Mouse (Mus musculus): ENCODE results near the gene Nrxn3. TPM values are rescaled to one million over a fixed set of nuclear protein-coding genes. Genes with fewer than 3 reads are reported as not detected.

The Nrxn3 gene
- polyA plus RNA-seq, 1 experiment from 2014 or later, result 5.0 TPM

GRCm38 (mm10) chr12:89794741-89795140, 1072.1 kb downstream of the Nrxn3 start:
- Histone ChIP-seq H3K4me1 (replicated peaks; ENCODE audit: control insufficient read depth, insufficient read depth, low read length) (no peaks in the 10 kb centered on the region), H3K36me3 (ENCODE audit: control insufficient read depth, insufficient read depth, low read length) (no peaks in the 10 kb centered on the region), H3K4me3 (ENCODE audit: low read depth, low read length) (no peak overlapping the region), H3K27ac (ENCODE audit: low read depth) (no peak overlapping the region), H3K9me3 (ENCODE audit: control insufficient read depth, low read length) (no peaks in the 10 kb centered on the region), H3K4me2 (ENCODE audit: low read length) (no peak overlapping the region), H3K9ac (ENCODE audit: low read length) (no peak overlapping the region), H3K27me3 (replicated peaks; ENCODE audit: control insufficient read depth, insufficient read depth, low read length) (no peaks in the 10 kb centered on the region)
- DNase-seq (ENCODE audit: low spot score) (no peak), ATAC-seq (replicated peaks; ENCODE audit: low FRiP score, low TSS enrichment, low read depth) (no peak)
- 89% methylated on average over 6 of the region's 6 CpGs for WGBS

GRCm38 (mm10) chr12:89808217-89808616, 1085.5 kb downstream of the Nrxn3 start:
- Histone ChIP-seq H3K4me3 (ENCODE audit: low read depth, low read length) (no peak overlapping the region), H3K4me1 (replicated peaks; ENCODE audit: control insufficient read depth, insufficient read depth, low read length) (peaks cover 5% of the 10 kb centered on the region; the same call in 1 of the 2 replicates), H3K9ac (ENCODE audit: low read length) (no peak overlapping the region), H3K36me3 (ENCODE audit: control insufficient read depth, insufficient read depth, low read length) (no peaks in the 10 kb centered on the region), H3K27ac (ENCODE audit: low read depth) (no peak overlapping the region), H3K4me2 (ENCODE audit: low read length) (no peak overlapping the region), H3K9me3 (ENCODE audit: control insufficient read depth, low read length) (no peaks in the 10 kb centered on the region), H3K27me3 (replicated peaks; ENCODE audit: control insufficient read depth, insufficient read depth, low read length) (no peaks in the 10 kb centered on the region)
- 67% methylated on average over 3 of the region's 3 CpGs for WGBS
- ATAC-seq (replicated peaks; ENCODE audit: low FRiP score, low TSS enrichment, low read depth) (no peak), DNase-seq (ENCODE audit: low spot score) (no peak)

DNA sequence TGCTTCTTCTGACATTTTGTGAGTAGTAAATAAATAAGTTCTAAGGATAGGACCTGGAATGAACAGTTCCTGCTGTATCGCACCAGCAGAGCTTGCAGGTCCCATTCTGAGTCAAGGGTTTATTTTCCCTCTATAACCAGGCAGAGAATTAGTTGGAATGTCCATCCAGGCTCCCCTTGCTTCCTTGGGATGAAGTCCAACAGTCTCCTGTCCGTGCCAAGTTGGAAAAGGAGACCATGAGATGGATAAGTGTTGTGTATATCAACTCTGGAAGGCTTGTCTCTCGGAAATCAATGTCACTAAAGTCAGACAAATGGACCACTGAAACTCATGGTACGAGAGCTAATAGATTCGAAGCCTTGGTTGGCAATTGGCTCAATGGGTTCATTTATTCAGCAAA, 1087.5 kb downstream of the Nrxn3 start:
- no peak overlapping the region for H3K9ac ChIP-seq (ENCODE audit: low read length)
- ATAC-seq (replicated peaks; ENCODE audit: low FRiP score, low TSS enrichment, low read depth), result no peak
- DNase-seq (ENCODE audit: low spot score), result no peak
- H3K9me3 ChIP-seq (ENCODE audit: control insufficient read depth, low read length), result no peaks in the 10 kb centered on the region
- WGBS, result 89% methylated on average over 5 of the region's 5 CpGs
- no peak overlapping the region for H3K4me2 ChIP-seq (ENCODE audit: low read length)
- H3K4me1 ChIP-seq (replicated peaks; ENCODE audit: control insufficient read depth, insufficient read depth, low read length), result peaks cover 5% of the 10 kb centered on the region; the same call in 1 of the 2 replicates
- H3K27me3 ChIP-seq (replicated peaks; ENCODE audit: control insufficient read depth, insufficient read depth, low read length), result no peaks in the 10 kb centered on the region; the same call in 1 of the 2 replicates
- H3K36me3 ChIP-seq (ENCODE audit: control insufficient read depth, insufficient read depth, low read length), result no peaks in the 10 kb centered on the region
- H3K27ac ChIP-seq (ENCODE audit: low read depth), result no peak overlapping the region
- H3K4me3 ChIP-seq (ENCODE audit: low read depth, low read length), result no peak overlapping the region

DNA sequence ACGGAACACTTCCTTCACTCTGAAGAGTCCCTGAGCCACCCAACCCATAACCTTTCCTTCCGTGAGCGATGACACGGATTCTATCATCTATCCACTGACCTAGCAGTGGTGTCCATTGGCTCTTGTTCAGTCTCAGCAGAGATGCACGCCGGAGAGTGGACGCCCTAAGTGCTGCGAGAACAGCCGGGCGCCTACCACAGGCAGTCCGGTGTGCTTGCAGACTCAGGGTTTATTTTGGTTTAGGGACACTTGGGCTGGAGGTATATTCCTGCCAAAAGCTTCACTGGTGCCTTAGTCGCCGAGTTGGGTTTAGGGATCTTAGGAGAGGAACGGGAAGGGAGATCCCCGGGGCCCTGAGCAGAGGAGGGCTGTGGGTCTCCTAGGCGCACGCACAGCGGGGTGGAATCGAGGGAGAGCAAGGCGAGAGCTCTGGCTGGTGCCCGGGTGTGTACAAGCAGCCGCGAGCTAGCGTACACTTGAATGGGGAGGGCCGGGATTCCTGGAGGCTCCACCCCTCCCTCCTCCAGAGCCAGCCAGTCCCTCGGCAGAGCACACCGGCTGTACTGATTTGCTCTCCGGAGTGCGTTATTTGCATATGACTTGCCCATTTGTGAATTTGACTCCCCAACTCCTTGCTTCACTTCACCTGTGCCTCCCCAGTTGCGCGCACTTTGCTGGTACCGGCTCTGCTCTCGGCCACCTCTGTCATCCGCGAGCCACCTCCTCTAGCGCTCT, 1089.3 kb downstream of the Nrxn3 start:
- no peaks in the 10 kb centered on the region for H3K9me3 ChIP-seq (ENCODE audit: control insufficient read depth, low read length)
- peaks cover 5% of the 10 kb centered on the region; the same call in 1 of the 2 replicates for H3K4me1 ChIP-seq (replicated peaks; ENCODE audit: control insufficient read depth, insufficient read depth, low read length)
- peak; percentile 85 for DNase-seq (ENCODE audit: low spot score)
- H3K27me3 ChIP-seq (replicated peaks; ENCODE audit: control insufficient read depth, insufficient read depth, low read length), result no peaks in the 10 kb centered on the region; the same call in 1 of the 2 replicates
- peak overlapping the region; percentile 49 for H3K4me3 ChIP-seq (ENCODE audit: low read depth, low read length)
- H3K9ac ChIP-seq (ENCODE audit: low read length), result peak overlapping the region; percentile 29
- peak overlapping the region; percentile 38; the same call in 1 of the 2 replicates for H3K27ac ChIP-seq (ENCODE audit: low read depth)
- ATAC-seq (replicated peaks; ENCODE audit: low FRiP score, low TSS enrichment, low read depth), result peak; percentile 100
- WGBS, result under 1% methylated on average over 36 of the region's 36 CpGs
- peak overlapping the region; percentile 86 for H3K4me2 ChIP-seq (ENCODE audit: low read length)
- H3K36me3 ChIP-seq (ENCODE audit: control insufficient read depth, insufficient read depth, low read length), result no peaks in the 10 kb centered on the region

DNA sequence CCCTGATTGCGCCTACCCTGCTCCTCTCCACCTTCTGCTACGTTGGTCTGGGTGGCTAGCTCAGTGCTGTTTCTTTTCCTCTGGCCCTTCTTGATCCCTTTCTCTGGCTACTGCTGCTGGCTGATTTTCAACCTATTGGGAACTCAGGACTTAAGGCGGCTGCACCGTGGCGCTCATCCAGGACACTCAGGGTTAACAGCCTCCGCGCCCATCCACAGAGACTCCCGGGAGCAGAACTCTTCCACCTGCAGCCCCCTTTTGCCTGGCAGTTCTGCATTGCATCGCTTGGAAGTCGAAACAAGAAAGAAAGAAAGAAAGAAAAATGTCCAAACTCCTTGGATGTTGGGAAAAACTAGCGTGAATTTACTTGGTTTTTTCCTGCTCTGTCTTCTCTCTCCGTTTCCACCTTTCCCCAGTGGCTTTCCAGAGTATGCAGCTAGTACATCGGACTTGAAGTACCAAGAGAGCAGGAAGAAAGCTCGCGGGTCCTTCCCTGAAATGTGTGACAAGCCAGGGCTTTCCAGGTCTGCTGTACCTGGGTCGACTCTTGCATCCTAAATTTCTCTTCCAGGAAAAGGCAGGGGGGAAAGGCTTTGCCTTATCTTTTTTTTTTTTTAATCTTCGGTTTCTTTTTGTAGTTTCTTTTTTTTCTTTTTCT, 1090.0 kb downstream of the Nrxn3 start:
- DNase-seq (ENCODE audit: low spot score) (no peak), ATAC-seq (replicated peaks; ENCODE audit: low FRiP score, low TSS enrichment, low read depth) (no peak)
- Histone ChIP-seq H3K36me3 (ENCODE audit: control insufficient read depth, insufficient read depth, low read length) (no peaks in the 10 kb centered on the region), H3K4me3 (ENCODE audit: low read depth, low read length) (peak overlapping the region; percentile 49), H3K27me3 (replicated peaks; ENCODE audit: control insufficient read depth, insufficient read depth, low read length) (no peaks in the 10 kb centered on the region; the same call in 1 of the 2 replicates), H3K9me3 (ENCODE audit: control insufficient read depth, low read length) (no peaks in the 10 kb centered on the region), H3K4me1 (replicated peaks; ENCODE audit: control insufficient read depth, insufficient read depth, low read length) (peaks cover 5% of the 10 kb centered on the region; the same call in 1 of the 2 replicates), H3K27ac (ENCODE audit: low read depth) (no peak overlapping the region), H3K9ac (ENCODE audit: low read length) (0 out of 2 replicates have a peak overlapping the region, but pooled peaks have one; percentile 18), H3K4me2 (ENCODE audit: low read length) (peak overlapping the region; percentile 86)
- WGBS, result 2% methylated on average over 17 of the region's 17 CpGs

GRCm38 (mm10) chr12:89813294-89813693, 1090.6 kb downstream of the Nrxn3 start:
- Histone ChIP-seq H3K9ac (ENCODE audit: low read length) (no peak overlapping the region), H3K4me2 (ENCODE audit: low read length) (peak overlapping the region; percentile 86), H3K36me3 (ENCODE audit: control insufficient read depth, insufficient read depth, low read length) (no peaks in the 10 kb centered on the region), H3K4me1 (replicated peaks; ENCODE audit: control insufficient read depth, insufficient read depth, low read length) (peaks cover 5% of the 10 kb centered on the region; the same call in 1 of the 2 replicates), H3K9me3 (ENCODE audit: control insufficient read depth, low read length) (no peaks in the 10 kb centered on the region), H3K27me3 (replicated peaks; ENCODE audit: control insufficient read depth, insufficient read depth, low read length) (no peaks in the 10 kb centered on the region; the same call in 1 of the 2 replicates), H3K27ac (ENCODE audit: low read depth) (no peak overlapping the region), H3K4me3 (ENCODE audit: low read depth, low read length) (peak overlapping the region; percentile 49)
- WGBS, result 12% methylated on average over 13 of the region's 13 CpGs
- DNase-seq (ENCODE audit: low spot score) (no peak), ATAC-seq (replicated peaks; ENCODE audit: low FRiP score, low TSS enrichment, low read depth) (no peak)

- no peaks in the 10 kb centered on the region; the same call in 1 of the 2 replicates for H3K27me3 ChIP-seq (replicated peaks; ENCODE audit: control insufficient read depth, insufficient read depth, low read length)
- H3K36me3 ChIP-seq (ENCODE audit: control insufficient read depth, insufficient read depth, low read length), result no peaks in the 10 kb centered on the region
- DNase-seq (ENCODE audit: low spot score) (no peak), ATAC-seq (replicated peaks; ENCODE audit: low FRiP score, low TSS enrichment, low read depth) (no peak)
- H3K4me2 ChIP-seq (ENCODE audit: low read length), result peak overlapping the region; percentile 86
- no peaks in the 10 kb centered on the region for H3K9me3 ChIP-seq (ENCODE audit: control insufficient read depth, low read length)
- no peak overlapping the region for H3K9ac ChIP-seq (ENCODE audit: low read length)
- peaks cover 5% of the 10 kb centered on the region; the same call in 1 of the 2 replicates for H3K4me1 ChIP-seq (replicated peaks; ENCODE audit: control insufficient read depth, insufficient read depth, low read length)
- 74% methylated on average over 5 of the region's 5 CpGs for WGBS
- H3K4me3 ChIP-seq (ENCODE audit: low read depth, low read length), result peak overlapping the region; percentile 49; the same call in 1 of the 2 replicates
- H3K27ac ChIP-seq (ENCODE audit: low read depth), result no peak overlapping the region
Measured at GRCm38 (mm10) chr12:89813718-89814117, 1091.0 kb downstream of the Nrxn3 start.

DNA sequence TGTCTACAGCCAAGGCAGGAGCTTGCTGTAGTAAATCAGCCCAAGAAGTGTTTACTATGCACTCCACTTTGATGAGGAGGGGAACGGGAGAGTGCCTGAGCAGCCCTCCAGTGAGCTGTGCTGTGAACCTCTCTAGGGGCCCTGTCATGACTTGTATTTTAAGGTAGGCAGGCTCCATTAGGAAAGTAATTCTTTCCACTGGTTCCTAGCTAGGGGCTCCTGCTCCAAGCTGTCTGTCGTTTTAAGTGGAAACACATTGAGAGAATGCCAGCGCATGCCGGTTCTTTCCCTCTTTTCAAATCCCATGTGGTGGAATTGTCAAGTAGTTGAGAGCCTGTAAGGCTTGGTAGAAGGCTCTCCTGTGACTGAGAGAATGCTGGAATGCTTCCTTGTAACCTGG, 1091.9 kb downstream of the Nrxn3 start:
- Histone ChIP-seq H3K4me3 (ENCODE audit: low read depth, low read length) (no peak overlapping the region), H3K9ac (ENCODE audit: low read length) (no peak overlapping the region), H3K36me3 (ENCODE audit: control insufficient read depth, insufficient read depth, low read length) (no peaks in the 10 kb centered on the region), H3K27me3 (replicated peaks; ENCODE audit: control insufficient read depth, insufficient read depth, low read length) (no peaks in the 10 kb centered on the region; the same call in 1 of the 2 replicates), H3K27ac (ENCODE audit: low read depth) (no peak overlapping the region), H3K9me3 (ENCODE audit: control insufficient read depth, low read length) (no peaks in the 10 kb centered on the region), H3K4me1 (replicated peaks; ENCODE audit: control insufficient read depth, insufficient read depth, low read length) (peaks cover 5% of the 10 kb centered on the region; the same call in 1 of the 2 replicates), H3K4me2 (ENCODE audit: low read length) (no peak overlapping the region)
- WGBS, result 48% methylated on average over 4 of the region's 4 CpGs
- no peak for DNase-seq (ENCODE audit: low spot score)
- no peak for ATAC-seq (replicated peaks; ENCODE audit: low FRiP score, low TSS enrichment, low read depth)
